Mouse (Mus musculus) embryonic fibroblast, embryonic 13.5 days (primary cell): ENCODE measurements at regions not wholly inside any gene's neighbourhood (a gene's known extent, or its start where the extent isn't known, plus 50 kb on each side); places are given as distances from the start of the nearest gene placed in this dataset.

ENCODE experiments used
- CTCF ChIP-seq: IDR thresholded peaks from 2 replicates; pipeline ENCODE4 v1.5.1; 2011; ENCODE audit warnings: mild to moderate bottlenecking, control low read depth, low read length, moderate library complexity, borderline replicate concordance; ENCODE audit not compliant: insufficient read depth
- POLR2A ChIP-seq: IDR thresholded peaks from 2 replicates; pipeline ENCODE4 v1.6.1; 2011; ENCODE audit warnings: low read depth, mild to moderate bottlenecking, control low read depth, low read length, moderate library complexity

DNA sequence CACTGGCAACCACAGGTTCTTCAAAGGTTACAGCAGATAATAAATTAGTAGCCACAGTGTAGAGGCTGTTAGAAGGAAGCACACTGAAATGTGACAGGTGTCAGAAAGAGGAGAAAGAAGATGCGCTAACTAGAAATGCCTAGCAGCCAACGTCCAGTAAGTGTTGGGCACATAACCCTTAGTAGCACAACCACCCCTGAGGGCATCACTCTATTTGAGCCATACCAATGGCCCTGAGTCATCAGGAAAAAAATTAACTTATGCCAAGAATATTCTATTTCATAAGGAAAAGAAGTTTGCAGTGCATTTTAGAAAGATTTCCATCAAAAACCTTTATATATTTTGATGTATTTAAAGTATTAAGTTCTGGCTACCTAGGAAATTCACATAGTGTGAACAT lies 771.5 kb downstream of the Ets1 start:
- TF ChIP-seq POLR2A (no peak), CTCF (no peak)
